Mouse (Mus musculus): Measurements from ENCODE around the gene Dnpep.

- no peak for TF ChIP-seq CTCF (IDR thresholded peaks at IDR 0.05; ENCODE audit: insufficient read depth, low read length)
- no peak for TF ChIP-seq POLR2A (IDR thresholded peaks at IDR 0.05; ENCODE audit: borderline replicate concordance, extremely low read depth, low read depth, low read length)
Measured at GRCm38 (mm10) chr1:75290582-75290981, 27.2 kb downstream of the Dnpep start.

All from lung, adult 2 months (tissue).